18 mouse cellular contexts compared by ENCODE assay signal in the genomic region with DNA sequence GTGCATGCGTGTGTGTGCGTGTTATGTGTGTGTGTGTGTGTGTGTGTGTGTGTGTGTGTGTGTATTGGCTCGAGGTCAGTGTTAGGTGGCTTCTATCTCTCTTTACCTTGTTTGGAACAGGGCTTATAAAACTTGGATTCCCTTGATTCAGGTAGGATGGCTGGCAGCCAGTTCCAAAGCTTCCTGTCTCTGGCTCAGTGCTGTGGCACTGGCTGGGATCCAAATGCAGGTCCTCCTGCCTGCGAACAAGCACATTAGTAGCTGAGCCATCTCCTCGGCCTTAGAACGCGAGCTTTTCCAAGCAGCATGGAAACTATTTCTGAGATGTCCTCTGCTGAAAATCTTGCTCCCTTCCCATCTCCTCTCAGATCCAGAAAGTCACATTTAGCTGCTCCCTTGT. TPM values are rescaled to one million over a fixed set of nuclear protein-coding genes. Genes with fewer than 3 reads are reported as not detected.
DNase-seq lines count a peak whose midpoint lies in the region; ATAC-seq and TF ChIP-seq lines count a peak whose summit lies in the region.
"Had no signal": no experiment of that assay in that cellular context is flagged by ENCODE, and none has a peak within 500 bp of the region (broad histone marks: within the 10 kb centered on the region; RNA-seq: fewer than 3 reads in every experiment).

No protein-coding gene starts in this region.

- H3K4me2 ChIP-seq in heart, embryonic 16.5 days (ENCODE audit: low read depth, low read length), result no peak overlapping the region
- H3K4me2 ChIP-seq in midbrain, postnatal 0 days (ENCODE audit: low read depth, low read length, poor library complexity, severe bottlenecking), result no peak overlapping the region
- H3K4me2 ChIP-seq in kidney, embryonic 14.5 days (replicated peaks; ENCODE audit: low read depth, low read length), result no peak overlapping the region
- H3K4me2 ChIP-seq: forebrain, embryonic 15.5 days; hindbrain, embryonic 12.5 days had no signal

- DNase-seq in cerebellum, postnatal 14 days, result peak; percentile 59 to 61
- no peak for DNase-seq in cerebellum, adult 9-10 months
- no peak for DNase-seq in heart, adult 11 months
- DNase-seq in midbrain, postnatal 0 days (ENCODE audit: low spot score), result peak; percentile 12
- DNase-seq in midbrain, embryonic 10.5 days (ENCODE audit: low spot score), result no peak
- DNase-seq in brain, embryonic 14.5 days (ENCODE audit: low read depth), result peak; percentile 7
- DNase-seq: adrenal gland, postnatal 14 days; gastrocnemius, postnatal 36 days; heart, adult 18-20 months; kidney, adult 11 months had no signal

- H3K9me3 ChIP-seq in heart, embryonic 16.5 days (replicated peaks; ENCODE audit: control insufficient read depth, low read length), result peaks cover 1% of the 10 kb centered on the region; the same call in 1 of the 2 replicates
- H3K9me3 ChIP-seq in midbrain, postnatal 0 days (ENCODE audit: low read length), result no peaks in the 10 kb centered on the region
- no peaks in the 10 kb centered on the region for H3K9me3 ChIP-seq in midbrain, embryonic 10.5 days (replicated peaks)
- H3K9me3 ChIP-seq in kidney, embryonic 14.5 days (ENCODE audit: control insufficient read depth, low read length), result peaks cover 7% of the 10 kb centered on the region; the same call in 1 of the 2 replicates
- H3K9me3 ChIP-seq: forebrain, embryonic 15.5 days; heart, embryonic 10.5 days; hindbrain, embryonic 12.5 days had no signal

- no peak for ATAC-seq in heart, embryonic 16.5 days (replicated peaks; ENCODE audit: extremely low read depth, insufficient read depth, low FRiP score)
- ATAC-seq in midbrain, postnatal 0 days (ENCODE audit: low FRiP score), result no peak
- no peak for ATAC-seq in kidney, embryonic 14.5 days (ENCODE audit: low FRiP score, low TSS enrichment)
- ATAC-seq: forebrain, embryonic 15.5 days; hindbrain, embryonic 16.5 days had no signal

- TF ChIP-seq CTCF in midbrain, postnatal 0 days (IDR thresholded peaks at IDR 0.05), result no peak
- TF ChIP-seq CTCF in brain, embryonic 14.5 days (IDR thresholded peaks at IDR 0.05; ENCODE audit: borderline replicate concordance, extremely low read depth, insufficient read depth, insufficient read length), result no peak

- 69% methylated on average over 7 of the region's 7 CpGs for WGBS in heart, embryonic 16.5 days
- 81% methylated on average over 7 of the region's 7 CpGs for WGBS in midbrain, postnatal 0 days
- 90% methylated on average over 7 of the region's 7 CpGs for WGBS in midbrain, embryonic 10.5 days
- WGBS in kidney, embryonic 14.5 days, result 90% methylated on average over 7 of the region's 7 CpGs

- no peak overlapping the region for H3K4me3 ChIP-seq in heart, embryonic 16.5 days (ENCODE audit: low read length)
- no peak overlapping the region for H3K4me3 ChIP-seq in midbrain, postnatal 0 days (ENCODE audit: low read depth, low read length)
- no peak overlapping the region for H3K4me3 ChIP-seq in midbrain, embryonic 10.5 days
- no peak overlapping the region for H3K4me3 ChIP-seq in kidney, embryonic 14.5 days (ENCODE audit: low read length)
- H3K4me3 ChIP-seq: forebrain, embryonic 15.5 days; heart, embryonic 10.5 days; hindbrain, embryonic 12.5 days had no signal

- H3K36me3 ChIP-seq in heart, embryonic 16.5 days (ENCODE audit: control insufficient read depth, insufficient read depth), result no peaks in the 10 kb centered on the region
- H3K36me3 ChIP-seq in midbrain, postnatal 0 days (ENCODE audit: insufficient read depth, low read length), result no peaks in the 10 kb centered on the region
- no peaks in the 10 kb centered on the region for H3K36me3 ChIP-seq in midbrain, embryonic 10.5 days
- H3K36me3 ChIP-seq in kidney, embryonic 14.5 days (ENCODE audit: control insufficient read depth, insufficient read depth, low read length), result no peaks in the 10 kb centered on the region
- H3K36me3 ChIP-seq: forebrain, embryonic 15.5 days; heart, embryonic 10.5 days; hindbrain, embryonic 12.5 days had no signal

- no peaks in the 10 kb centered on the region for H3K27me3 ChIP-seq in heart, embryonic 16.5 days (ENCODE audit: control insufficient read depth, insufficient read depth, low read length)
- H3K27me3 ChIP-seq in midbrain, postnatal 0 days (ENCODE audit: insufficient read depth, low read length), result no peaks in the 10 kb centered on the region
- H3K27me3 ChIP-seq in midbrain, embryonic 10.5 days (ENCODE audit: low read depth, poor library complexity, severe bottlenecking), result no peaks in the 10 kb centered on the region
- no peaks in the 10 kb centered on the region for H3K27me3 ChIP-seq in kidney, embryonic 14.5 days (ENCODE audit: control insufficient read depth, insufficient read depth, low read length)
- H3K27me3 ChIP-seq: forebrain, embryonic 15.5 days; hindbrain, embryonic 12.5 days had no signal

- no peak for TF ChIP-seq POLR2A in brain, embryonic 14.5 days (IDR thresholded peaks at IDR 0.05; ENCODE audit: borderline replicate concordance, extremely low read depth, insufficient read depth, insufficient read length, poor library complexity, severe bottlenecking)

- H3K4me1 ChIP-seq in heart, embryonic 16.5 days (ENCODE audit: control insufficient read depth, insufficient read depth, low read length), result no peaks in the 10 kb centered on the region
- no peaks in the 10 kb centered on the region for H3K4me1 ChIP-seq in midbrain, postnatal 0 days (ENCODE audit: insufficient read depth, low read length)
- H3K4me1 ChIP-seq in midbrain, embryonic 10.5 days, result no peaks in the 10 kb centered on the region
- H3K4me1 ChIP-seq in kidney, embryonic 14.5 days (ENCODE audit: control insufficient read depth, insufficient read depth, low read length), result no peaks in the 10 kb centered on the region
- H3K4me1 ChIP-seq: forebrain, embryonic 15.5 days; heart, embryonic 10.5 days; hindbrain, embryonic 12.5 days had no signal

- H3K9ac ChIP-seq in heart, embryonic 16.5 days (ENCODE audit: low read length), result no peak overlapping the region; the same call in 1 of the 2 replicates
- H3K9ac ChIP-seq in midbrain, postnatal 0 days (replicated peaks; ENCODE audit: low read length, poor library complexity, severe bottlenecking), result no peak overlapping the region
- H3K9ac ChIP-seq in kidney, embryonic 14.5 days (ENCODE audit: low read depth, low read length), result no peak overlapping the region
- H3K9ac ChIP-seq: forebrain, embryonic 15.5 days; hindbrain, embryonic 12.5 days had no signal

- peak overlapping the region; percentile 56 for H3K27ac ChIP-seq in heart, embryonic 16.5 days (ENCODE audit: low read length)
- H3K27ac ChIP-seq in midbrain, postnatal 0 days (ENCODE audit: low read depth, low read length), result no peak overlapping the region
- no peak overlapping the region for H3K27ac ChIP-seq in midbrain, embryonic 10.5 days (replicated peaks)
- H3K27ac ChIP-seq in kidney, embryonic 14.5 days (ENCODE audit: low read depth, low read length), result no peak overlapping the region
- H3K27ac ChIP-seq: forebrain, embryonic 15.5 days; heart, embryonic 10.5 days; hindbrain, embryonic 12.5 days had no signal

RNA-seq across cellular contexts. Expression of gene Hhipl2, which starts 1.7 kb away (rescaled TPM):
- 0.55 TPM in 1 of 2 replicates, not detected in the other for polyA plus RNA-seq in heart, embryonic 16.5 days (2015; fragmentation: Nextera tagmentation; extraction: Ambion mirVana)
- total RNA-seq in midbrain, postnatal 0 days (2014; rRNA removed), result 0.22 and 0.24 TPM in 2 replicates
- 0.17 TPM in 1 of 2 replicates, not detected in the other for polyA plus RNA-seq in midbrain, postnatal 0 days (2015; fragmentation: Nextera tagmentation; extraction: Ambion mirVana)
- polyA plus RNA-seq in midbrain, embryonic 10.5 days (2016; fragmentation: Nextera tagmentation; extraction: Ambion mirVana), result 0.11 TPM in 1 of 2 replicates, not detected in the other
- polyA plus RNA-seq in brain, embryonic 14.5 days (2012; rRNA removed), result 1.1 and 1.7 TPM in 2 replicates
- 0.21 and 0.22 TPM in 2 replicates for polyA plus RNA-seq in kidney, embryonic 14.5 days (2014; fragmentation: Nextera tagmentation; extraction: Ambion mirVana)
- total RNA-seq: adrenal gland, adult 18-20 months; adrenal gland, postnatal 14 days; gastrocnemius, adult 8-10 months; gastrocnemius, postnatal 36 days; heart, adult 18-20 months had no signal

RNA-seq across cellular contexts. Expression of gene Taf1a, which starts 31.0 kb away (rescaled TPM):
- polyA plus RNA-seq in heart, embryonic 16.5 days (2015; fragmentation: Nextera tagmentation; extraction: Ambion mirVana), result 13.3 and 15.0 TPM in 2 replicates
- 13.6 and 17.6 TPM in 2 replicates for total RNA-seq in midbrain, postnatal 0 days (2014; rRNA removed)
- polyA plus RNA-seq in midbrain, postnatal 0 days (2015; fragmentation: Nextera tagmentation; extraction: Ambion mirVana), result 10.2 and 10.3 TPM in 2 replicates
- 19.8 and 24.3 TPM in 2 replicates for polyA plus RNA-seq in midbrain, embryonic 10.5 days (2016; fragmentation: Nextera tagmentation; extraction: Ambion mirVana)
- polyA plus RNA-seq in brain, embryonic 14.5 days (2012; rRNA removed), result 21.1 and 24.5 TPM in 2 replicates
- 21.0 and 22.4 TPM in 2 replicates for polyA plus RNA-seq in kidney, embryonic 14.5 days (2014; fragmentation: Nextera tagmentation; extraction: Ambion mirVana)

RNA-seq across cellular contexts. Expression of gene Mia3, which starts 50.4 kb away (rescaled TPM):
- 57.7 and 66.7 TPM in 2 replicates for polyA plus RNA-seq in heart, embryonic 16.5 days (2015; fragmentation: Nextera tagmentation; extraction: Ambion mirVana)
- 132 and 137 TPM in 2 replicates for total RNA-seq in midbrain, postnatal 0 days (2014; rRNA removed)
- polyA plus RNA-seq in midbrain, postnatal 0 days (2015; fragmentation: Nextera tagmentation; extraction: Ambion mirVana), result 87.9 and 108 TPM in 2 replicates
- 83.8 and 95.2 TPM in 2 replicates for polyA plus RNA-seq in midbrain, embryonic 10.5 days (2016; fragmentation: Nextera tagmentation; extraction: Ambion mirVana)
- polyA plus RNA-seq in brain, embryonic 14.5 days (2012; rRNA removed), result 89.1 and 98.2 TPM in 2 replicates
- polyA plus RNA-seq in kidney, embryonic 14.5 days (2014; fragmentation: Nextera tagmentation; extraction: Ambion mirVana), result 50.8 and 104 TPM in 2 replicates

Comparison
In these comparisons a context has a peak if more than half of its experiments do, and no peak if none do; other contexts are left out.
1. DNase-seq: peak in cerebellum, postnatal 14 days (2 of 2), midbrain, postnatal 0 days (single experiment) and brain, embryonic 14.5 days (single experiment); none in cerebellum, adult 9-10 months (single experiment), heart, adult 11 months (single experiment) and midbrain, embryonic 10.5 days (single experiment).